Mouse (Mus musculus) cortical plate, adult 2 months (tissue): ENCODE results near the gene Mapkapk2. TPM values are rescaled to one million over a fixed set of nuclear protein-coding genes. Genes with fewer than 3 reads are reported as not detected.

Experiments
- H3K27ac ChIP-seq: fragments of 200-500 bp; 2 replicates; pipeline ENCODE4 v1.5.1; 2012; ENCODE audit warnings: low read length, control low read depth, inconsistent platforms; ENCODE audit not compliant: insufficient read depth
- H3K4me1 ChIP-seq: fragments of 200-500 bp; 2 replicates; pipeline ENCODE4 v1.6.1; 2011; ENCODE audit warnings: low read length; ENCODE audit not compliant: control insufficient read depth, insufficient read depth
- H3K4me3 ChIP-seq: fragments of 200-500 bp; 2 replicates; pipeline ENCODE4 v1.5.1; 2011; ENCODE audit warnings: mild to moderate bottlenecking, low read length, control low read depth; ENCODE audit not compliant: insufficient read depth
- CTCF ChIP-seq: fragments of 200-500 bp; IDR thresholded peaks from 2 replicates; pipeline ENCODE4 v1.5.1; 2011; ENCODE audit warnings: mild to moderate bottlenecking, control low read depth, low read length; ENCODE audit not compliant: insufficient read depth; ENCODE audit errors: extremely low read depth
- POLR2A ChIP-seq: fragments of 200-500 bp; IDR thresholded peaks from 2 replicates; pipeline ENCODE4 v1.6.1; 2011; ENCODE audit warnings: mild to moderate bottlenecking, low read length, control low read depth; ENCODE audit not compliant: insufficient read depth; ENCODE audit errors: extremely low read depth
- polyA plus RNA-seq: library from polyadenylated mRNA; depleted of rRNA; stranded (reverse); fragments of >200 nt; gene quantifications from 2 replicates; pipeline ENCODE4 v1.2.3, GENCODE M21; 2012

Gene Mapkapk2
- polyA plus RNA-seq, 1 experiment: 26.4 TPM

DNA sequence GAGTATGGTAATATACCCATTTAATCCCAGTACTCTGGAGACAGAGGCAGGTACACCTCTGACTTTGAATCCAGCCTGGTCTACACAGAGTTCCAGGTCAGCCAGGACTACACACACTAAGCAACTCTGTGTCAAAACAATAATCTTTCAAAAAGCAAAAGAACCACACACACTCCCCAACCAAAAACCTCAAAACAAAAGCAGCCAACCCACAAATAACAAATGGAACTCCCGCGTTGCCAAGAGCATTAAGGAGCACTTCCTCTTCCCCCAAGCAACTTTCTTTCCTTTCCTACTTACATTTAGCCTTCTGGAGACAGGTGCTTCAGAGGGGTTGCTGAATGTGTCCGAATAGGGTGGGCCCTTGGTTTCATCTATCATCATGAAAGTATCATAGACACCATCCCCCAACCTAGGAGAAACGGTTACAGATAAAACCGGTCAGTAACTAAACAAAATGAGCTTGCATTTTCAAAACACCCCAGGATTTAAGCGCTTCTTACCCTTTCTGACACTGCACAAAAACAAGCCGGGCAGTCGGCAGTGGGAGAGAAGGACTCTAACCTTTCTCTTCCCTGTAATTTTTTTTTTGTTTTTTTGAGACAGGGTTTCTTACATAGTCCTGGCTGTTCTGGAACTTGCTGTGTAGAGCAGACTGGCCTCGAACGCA lies 38.5 kb upstream of the Mapkapk2 start:
- no peak for TF ChIP-seq POLR2A
- no peak for TF ChIP-seq CTCF
- Histone ChIP-seq H3K4me3 (peak overlapping the region; percentile 43; the same call in 1 of the 2 replicates), H3K27ac (no peak overlapping the region), H3K4me1 (peaks cover 4% of the 10 kb centered on the region)

DNA sequence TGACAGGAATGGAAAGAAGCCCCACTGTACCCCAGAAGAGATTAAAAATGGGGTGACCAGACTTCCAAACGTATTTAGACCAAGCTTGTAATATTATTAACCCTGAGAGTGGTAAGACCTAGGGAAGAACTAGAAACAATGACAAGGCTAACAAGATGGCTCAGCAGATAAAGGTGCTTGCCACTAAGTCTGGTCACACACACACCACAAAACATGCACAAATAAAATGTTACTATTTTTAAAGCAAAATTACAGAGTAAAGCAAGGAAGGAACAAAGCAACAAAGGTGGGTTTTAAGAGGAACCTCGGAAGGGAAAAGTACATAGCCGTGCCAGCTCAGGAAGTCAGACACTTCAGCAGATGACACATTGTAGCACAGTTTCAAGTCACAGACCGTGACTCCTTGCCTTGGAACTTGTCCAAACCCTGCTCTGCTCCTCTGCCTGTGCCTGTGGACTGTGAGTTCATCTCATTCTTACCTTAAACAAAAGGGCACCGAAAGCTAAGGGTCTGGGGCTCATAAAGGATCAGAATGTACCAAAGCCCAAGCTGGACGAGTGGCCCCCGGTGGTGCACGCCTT lies 37.4 kb upstream of the Mapkapk2 start:
- Histone ChIP-seq H3K4me3 (no peak overlapping the region), H3K27ac (no peak overlapping the region), H3K4me1 (peaks cover 4% of the 10 kb centered on the region)
- TF ChIP-seq POLR2A: no peak

DNA sequence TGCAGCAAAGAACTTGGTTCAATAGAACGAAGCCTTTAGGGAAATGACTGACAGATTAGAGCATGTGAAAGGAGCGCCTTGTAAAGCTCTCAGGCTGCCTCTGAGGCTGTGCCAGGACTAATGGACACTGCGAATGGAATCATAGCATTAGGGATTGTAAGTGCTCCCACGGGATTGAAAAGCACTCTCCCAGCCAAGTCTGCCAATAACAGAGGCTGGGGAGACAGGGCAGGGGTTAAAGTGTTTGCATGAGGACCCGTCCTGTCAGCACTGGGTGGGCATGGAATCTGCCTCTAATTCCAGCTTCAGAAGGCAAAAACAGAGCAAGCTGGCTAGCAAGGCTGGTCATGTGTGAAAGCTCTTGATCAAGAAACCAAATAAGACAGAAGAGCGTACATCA lies 36.6 kb upstream of the Mapkapk2 start:
- TF ChIP-seq POLR2A: no peak
- no peak for TF ChIP-seq CTCF
- H3K4me3 ChIP-seq: no peak overlapping the region
- peaks cover 4% of the 10 kb centered on the region for H3K4me1 ChIP-seq
- H3K27ac ChIP-seq: no peak overlapping the region

DNA sequence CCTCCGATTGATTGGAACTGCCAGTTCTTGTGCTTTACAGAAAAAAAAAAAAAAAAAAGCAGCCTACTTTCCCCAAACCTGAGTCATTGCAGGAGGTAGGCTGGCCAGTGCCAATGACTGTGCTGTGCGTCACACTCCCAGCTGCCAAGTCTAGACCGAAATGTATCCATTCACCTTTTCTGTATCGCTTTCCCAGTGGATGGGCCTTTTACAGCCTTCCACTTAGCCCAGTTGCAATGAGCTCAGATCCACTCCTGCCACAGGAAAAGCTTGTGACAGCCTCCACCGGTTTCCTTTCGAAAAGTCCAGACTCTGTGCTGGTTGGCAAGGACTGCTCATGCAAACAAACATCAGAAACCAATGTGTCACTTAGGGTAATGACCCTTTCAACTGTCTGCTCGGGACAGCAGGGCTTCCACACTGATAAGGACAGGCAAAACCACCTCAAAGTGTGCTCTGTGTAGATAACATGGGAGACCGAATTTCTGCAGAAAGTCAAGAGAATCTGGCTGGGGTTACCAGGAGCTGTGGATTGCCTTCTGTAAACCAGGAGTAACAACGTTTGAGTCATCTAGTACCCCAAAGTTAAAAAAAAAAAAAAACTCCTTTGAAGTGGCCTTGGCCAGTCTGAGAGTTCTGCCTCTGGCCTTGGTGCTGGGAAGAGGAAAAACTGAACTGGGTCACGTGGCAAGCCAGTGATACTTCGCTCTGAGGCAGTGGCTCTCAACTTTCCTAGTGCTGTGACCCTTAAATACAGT lies 28.5 kb upstream of the Mapkapk2 start:
- Histone ChIP-seq H3K4me3 (no peak overlapping the region), H3K4me1 (peaks cover 4% of the 10 kb centered on the region), H3K27ac (no peak overlapping the region)
- TF ChIP-seq POLR2A (no peak), CTCF (no peak)

DNA sequence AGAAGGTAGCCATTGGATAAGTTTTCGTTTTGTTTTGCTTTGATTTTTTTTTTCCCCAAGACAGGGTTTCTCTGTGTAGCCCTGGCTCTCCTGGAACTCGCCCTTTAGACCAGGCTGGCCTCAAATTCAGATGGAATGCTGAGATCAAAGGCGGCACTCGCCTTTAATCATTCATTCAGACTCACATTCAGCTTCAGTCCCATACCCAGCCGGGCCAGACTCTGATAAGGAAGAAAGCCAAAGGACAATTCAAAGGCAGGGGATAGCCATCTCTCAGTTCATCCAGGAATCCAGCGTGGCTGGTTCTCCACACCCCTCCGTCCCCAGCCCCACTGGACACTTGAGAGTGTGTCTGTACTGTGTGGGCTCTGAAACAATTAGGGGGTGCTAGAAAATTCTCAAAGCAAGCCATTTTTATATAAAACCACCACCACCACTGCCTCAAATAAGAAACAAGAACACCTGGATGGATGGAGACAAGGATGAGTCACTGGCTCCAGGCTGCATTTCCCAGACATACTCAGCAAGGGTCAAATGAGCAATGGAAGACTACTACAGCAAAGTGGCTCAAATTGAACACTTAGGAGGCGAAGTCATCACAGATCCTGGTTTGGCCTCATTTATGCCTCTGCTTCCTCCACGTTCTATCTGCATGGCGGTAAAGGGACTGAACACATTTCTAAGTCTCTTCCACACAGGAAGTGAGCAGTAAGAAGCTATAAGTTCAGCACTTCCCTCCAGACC lies 26.1 kb upstream of the Mapkapk2 start:
- Histone ChIP-seq H3K27ac (no peak overlapping the region), H3K4me3 (no peak overlapping the region), H3K4me1 (peaks cover 4% of the 10 kb centered on the region)
- TF ChIP-seq CTCF (no peak), POLR2A (no peak)

DNA sequence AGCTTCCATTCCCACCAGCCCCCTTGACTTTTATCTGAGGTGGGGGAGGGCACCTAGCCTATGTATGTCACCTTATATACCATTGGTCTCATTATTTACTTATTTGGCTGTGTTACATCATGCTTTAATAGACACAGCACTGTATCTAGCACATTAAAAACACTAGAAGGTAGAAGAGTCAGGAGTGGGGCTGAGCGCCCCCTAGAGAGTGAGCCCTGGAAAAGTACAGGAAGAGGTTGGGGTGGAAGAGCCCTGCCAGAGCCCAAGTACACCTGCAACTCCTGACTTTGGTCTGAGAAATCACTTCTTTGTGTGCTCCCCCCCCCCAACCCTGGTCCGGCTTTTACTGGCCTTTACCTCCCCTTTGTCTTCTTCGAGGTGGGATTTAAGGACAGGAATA lies 24.4 kb upstream of the Mapkapk2 start:
- TF ChIP-seq CTCF (peak; percentile 35; the same call in 1 of the 2 replicates), POLR2A (no peak)
- no peak overlapping the region for H3K27ac ChIP-seq
- peaks cover 4% of the 10 kb centered on the region for H3K4me1 ChIP-seq
- H3K4me3 ChIP-seq: no peak overlapping the region

DNA sequence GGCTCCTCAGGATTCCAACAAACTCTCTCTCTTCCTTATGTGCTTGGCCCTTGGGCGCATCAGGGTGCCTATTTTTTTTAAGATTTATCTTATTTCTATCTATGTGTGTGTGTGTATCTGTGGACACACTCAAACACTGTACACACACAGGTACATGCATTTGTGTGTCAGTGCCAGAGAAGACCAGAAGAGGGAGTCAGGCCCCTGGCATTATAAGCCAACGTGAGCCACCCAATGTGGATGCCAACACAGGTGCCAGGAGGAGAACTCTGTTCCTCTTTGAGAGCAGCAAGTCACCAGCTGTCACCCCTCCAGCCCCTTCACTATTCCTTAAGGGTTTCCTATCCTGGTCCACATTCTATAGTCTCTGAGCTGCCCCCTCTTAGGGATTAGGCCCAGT lies 21.4 kb upstream of the Mapkapk2 start:
- TF ChIP-seq POLR2A (no peak), CTCF (peak; percentile 27)
- no peak overlapping the region for H3K27ac ChIP-seq

DNA sequence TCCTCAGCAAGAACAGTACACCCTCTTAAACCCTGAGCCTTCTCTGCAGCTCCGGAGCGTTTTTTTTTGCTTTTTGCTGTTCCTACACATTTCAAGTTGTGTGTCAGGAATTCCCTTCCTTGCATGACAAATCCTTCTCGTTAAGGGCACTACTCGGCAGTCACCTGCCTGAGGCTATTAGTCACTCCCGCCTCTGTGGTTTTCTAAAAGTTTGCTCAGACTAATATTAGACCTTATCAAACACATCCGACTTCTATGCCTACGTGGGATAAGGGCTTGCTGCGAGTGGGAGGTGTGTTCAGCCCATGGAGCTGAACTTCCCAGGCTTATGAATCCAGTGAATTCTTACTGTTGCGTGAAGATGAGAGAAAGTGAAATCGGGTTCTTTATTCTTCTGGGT lies 20.9 kb upstream of the Mapkapk2 start:
- H3K4me1 ChIP-seq: no peaks in the 10 kb centered on the region
- no peak overlapping the region for H3K27ac ChIP-seq
- TF ChIP-seq CTCF (no peak), POLR2A (no peak)
- no peak overlapping the region for H3K4me3 ChIP-seq

More for the DNA sequence above, 21.4 kb upstream of the Mapkapk2 start:
- no peak overlapping the region for H3K4me3 ChIP-seq
- H3K4me1 ChIP-seq: no peaks in the 10 kb centered on the region

DNA sequence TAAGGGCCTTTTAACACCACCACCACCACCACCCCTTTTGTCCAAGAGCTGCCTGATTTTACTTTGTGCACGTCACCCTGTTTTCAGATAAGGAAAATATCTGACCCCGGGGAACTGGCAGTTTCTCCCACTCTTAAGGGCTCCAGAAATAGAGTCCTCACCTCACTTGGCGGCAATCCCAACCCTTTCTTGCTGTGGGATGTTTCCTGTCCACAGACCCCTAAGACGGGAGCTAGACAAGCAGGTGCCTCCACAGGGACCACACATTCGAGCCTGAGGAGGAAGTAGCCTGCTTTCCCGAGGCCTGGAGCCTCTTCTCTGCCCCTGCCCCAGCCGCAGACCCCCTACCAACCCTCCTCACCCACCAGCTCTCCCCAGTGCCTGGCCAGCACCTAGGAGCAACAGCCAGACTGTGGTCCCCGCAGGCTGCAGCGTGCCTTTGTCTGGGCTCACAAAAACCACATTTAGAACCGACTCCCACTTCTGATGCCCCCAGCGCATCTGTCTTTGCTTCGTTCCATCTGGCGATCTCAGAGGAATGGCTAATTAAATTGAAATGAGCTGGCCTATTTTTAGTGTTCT lies 18.9 kb upstream of the Mapkapk2 start:
- H3K4me1 ChIP-seq: no peaks in the 10 kb centered on the region
- TF ChIP-seq CTCF (no peak), POLR2A (no peak)
- H3K27ac ChIP-seq: no peak overlapping the region; the same call in 1 of the 2 replicates
- no peak overlapping the region for H3K4me3 ChIP-seq
